Mouse (Mus musculus) adrenal gland (tissue): ENCODE data around the gene Ltbp3.

ENCODE experiments used
- intact Hi-C: fragments of 180-260 bp; cut with DNase I; formaldehyde crosslinking; loops from one replicate; pipeline ENCODE4 v1.15.1; 2025

Gene Ltbp3

GRCm38 (mm10) chr19:5788620-5789019 lies 47.9 kb downstream of the Ltbp3 start:
- intact Hi-C loops: loop anchor here (5.0 to 10.0 kb wide), 2 partner anchors 169 to 264 kb away; no protein-coding TSS in a partner anchor

GRCm38 (mm10) chr19:5789066-5789465 lies 48.4 kb downstream of the Ltbp3 start:
- intact Hi-C loops: loop anchor here (5.0 to 10.0 kb wide), 2 partner anchors 168 to 264 kb away; no protein-coding TSS in a partner anchor

GRCm38 (mm10) chr19:5791329-5791728 lies 50.6 kb downstream of the Ltbp3 start:
- intact Hi-C loops: no loop called here

- intact Hi-C loops: no loop called here
These were observed 52.4 kb downstream of the Ltbp3 start for GRCm38 (mm10) chr19:5793116-5793515.

GRCm38 (mm10) chr19:5793917-5794770 lies 53.4 kb downstream of the Ltbp3 start:
- intact Hi-C loops: loop anchor here (2.0 kb wide), 2 partner anchors 57 to 85 kb away; no protein-coding TSS in a partner anchor

- intact Hi-C loops: loop anchor here (2.0 kb wide), 2 partner anchors 56 to 84 kb away; no protein-coding TSS in a partner anchor
These were observed 54.3 kb downstream of the Ltbp3 start for GRCm38 (mm10) chr19:5794771-5795576.

GRCm38 (mm10) chr19:5795668-5796572 lies 55.2 kb downstream of the Ltbp3 start:
- intact Hi-C loops: loop anchor here (2.0 kb wide), 2 partner anchors 55 to 83 kb away; no protein-coding TSS in a partner anchor

- intact Hi-C loops: no loop called here
These were observed 55.9 kb downstream of the Ltbp3 start for GRCm38 (mm10) chr19:5796573-5797111.

- intact Hi-C loops: no loop called here
These were observed 56.8 kb downstream of the Ltbp3 start for GRCm38 (mm10) chr19:5797381-5798111.

GRCm38 (mm10) chr19:5798700-5799479 lies 58.2 kb downstream of the Ltbp3 start:
- intact Hi-C loops: no loop called here

GRCm38 (mm10) chr19:5799566-5800349 lies 59.1 kb downstream of the Ltbp3 start:
- intact Hi-C loops: no loop called here

- intact Hi-C loops: no loop called here
These were observed 59.6 kb downstream of the Ltbp3 start for GRCm38 (mm10) chr19:5800350-5800631.

- intact Hi-C loops: no loop called here
These were observed 60.1 kb downstream of the Ltbp3 start for GRCm38 (mm10) chr19:5800632-5801431.

GRCm38 (mm10) chr19:5801432-5801964 lies 60.8 kb downstream of the Ltbp3 start:
- intact Hi-C loops: no loop called here

- intact Hi-C loops: loop anchor here (2.0 kb wide), 1 partner anchor 43 kb away; no protein-coding TSS in a partner anchor
These were observed 61.5 kb downstream of the Ltbp3 start for GRCm38 (mm10) chr19:5802011-5802786.

- intact Hi-C loops: loop anchor here (2.0 kb wide), 1 partner anchor 42 kb away; no protein-coding TSS in a partner anchor
These were observed 62.0 kb downstream of the Ltbp3 start for GRCm38 (mm10) chr19:5802787-5803040.
